18 mouse cellular contexts compared by ENCODE assay signal in genomic region chr3:131580040-131580439, GRCm38 (mm10).
"Had no signal": no experiment of that assay in that cellular context is flagged by ENCODE, and none has a peak within 500 bp of the region (broad histone marks: within the 10 kb centered on the region; RNA-seq: fewer than 3 reads in every experiment).

No protein-coding gene starts in this region.

- H3K27ac ChIP-seq: left cerebral cortex, adult 2 months; liver, embryonic 13.5 days; neural tube, embryonic 12.5 days; stomach, postnatal 0 days had no signal

- DNase-seq: kidney, adult 11 months; kidney, postnatal 36 days; layer of hippocampus, postnatal 36 days; liver, embryonic 13.5 days; lung, adult 2 months; lung, postnatal 14 days; lung, postnatal 4 days; midbrain, embryonic 14.5 days; right cerebral cortex, adult 18-20 months; right cerebral cortex, postnatal 14 days; right cerebral cortex, postnatal 4 days; thymus, adult 2 months; thymus, postnatal 14 days; thymus, postnatal 4 days had no signal

- H3K4me2 ChIP-seq: liver, embryonic 13.5 days; midbrain, embryonic 11.5 days; neural tube, embryonic 12.5 days had no signal

- H3K9ac ChIP-seq: liver, embryonic 13.5 days; neural tube, embryonic 12.5 days had no signal

- H3K4me3 ChIP-seq: left cerebral cortex, adult 2 months; liver, embryonic 13.5 days; neural tube, embryonic 12.5 days had no signal

- H3K4me1 ChIP-seq: liver, embryonic 13.5 days; neural tube, embryonic 12.5 days had no signal

- H3K27me3 ChIP-seq: liver, embryonic 13.5 days; neural tube, embryonic 12.5 days had no signal

- H3K9me3 ChIP-seq: liver, embryonic 13.5 days; neural tube, embryonic 12.5 days had no signal
